Mouse (Mus musculus) bone marrow macrophage, adult 2 months (primary cell): ENCODE measurements around the gene Mtf2.

Experiments
- CTCF ChIP-seq: IDR thresholded peaks from 2 replicates; pipeline ENCODE4 v1.5.1; 2012; ENCODE audit warnings: low read depth, mild to moderate bottlenecking, low read length, moderate library complexity
- POLR2A ChIP-seq: IDR thresholded peaks from 2 replicates; pipeline ENCODE4 v1.6.1; 2012; ENCODE audit warnings: mild to moderate bottlenecking, low read depth, low read length, borderline replicate concordance

GRCm38 (mm10) chr5:108052200-108052599, 13.3 kb upstream of the Mtf2 start:
- TF ChIP-seq CTCF = no peak
- no peak for TF ChIP-seq POLR2A
